In the genomic region with DNA sequence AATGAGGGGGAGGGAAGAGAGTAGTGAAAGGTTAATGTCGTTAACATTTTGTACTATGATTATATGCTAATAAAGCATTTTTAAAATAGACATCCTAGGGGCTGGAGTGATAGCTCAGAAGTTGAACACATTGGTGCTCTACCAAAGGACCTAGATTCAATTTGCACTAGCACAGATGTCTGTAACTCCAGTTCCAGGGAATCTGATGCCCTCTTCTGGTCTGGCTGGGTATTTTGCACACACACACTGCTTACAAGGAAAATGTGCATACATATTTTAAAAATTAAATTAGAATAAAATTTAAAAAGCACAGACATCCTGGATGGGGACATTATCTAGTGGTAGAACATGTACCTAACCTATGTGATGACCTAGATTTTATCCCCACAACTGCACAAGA, we compare ENCODE assay signal across 7 mouse cellular contexts.
DNase-seq lines count a peak whose midpoint lies in the region; ATAC-seq and TF ChIP-seq lines count a peak whose summit lies in the region.

No protein-coding gene starts in this region.

- DNase-seq in kidney, postnatal 0 days (ENCODE audit: low spot score), result peak; percentile 59
- DNase-seq in B cell, adult 2 months, result peak; percentile 7 to 26
- DNase-seq in MEL (ENCODE audit: low read depth, low spot score), result peak; percentile 67
- peak; percentile 32 for DNase-seq in induced T-regulatory cell, adult 2 months (ENCODE audit: low read depth)
- peak; percentile 36 for DNase-seq in stomach, postnatal 0 days (ENCODE audit: low spot score)

- H3K36me3 ChIP-seq in kidney, postnatal 0 days (ENCODE audit: insufficient read depth, low read length), result no peaks in the 10 kb centered on the region
- H3K36me3 ChIP-seq in kidney, embryonic 16.5 days (ENCODE audit: insufficient read depth, low read length), result no peaks in the 10 kb centered on the region
- 0 out of 4 replicates have a peak, but pooled peaks cover 0 to 2% of the 10 kb centered on the region in 2 experiments for H3K36me3 ChIP-seq in MEL (ENCODE audit: control insufficient read depth in 1 of 2, insufficient read depth in 2 of 2, low read length in 2 of 2)
- H3K36me3 ChIP-seq in stomach, postnatal 0 days (ENCODE audit: control insufficient read depth, insufficient read depth, low read length), result no peaks in the 10 kb centered on the region
- no peaks in the 10 kb centered on the region for H3K36me3 ChIP-seq in forebrain, embryonic 15.5 days

- TF ChIP-seq POLR2A in MEL (IDR thresholded peaks at IDR 0.05; ENCODE audit: control insufficient read depth in 1 of 2, insufficient read depth in 1 of 2, low read depth in 1 of 2, low read length in 2 of 2, poor library complexity in 1 of 2), result no peak

- H3K27ac ChIP-seq in kidney, postnatal 0 days, result no peak overlapping the region
- no peak overlapping the region for H3K27ac ChIP-seq in kidney, embryonic 16.5 days (ENCODE audit: low read length)
- H3K27ac ChIP-seq in MEL (ENCODE audit: control insufficient read depth, low read depth, low read length), result no peak overlapping the region
- no peak overlapping the region for H3K27ac ChIP-seq in stomach, postnatal 0 days (replicated peaks)
- no peak overlapping the region for H3K27ac ChIP-seq in forebrain, embryonic 15.5 days (replicated peaks)

- no peak for ATAC-seq in kidney, postnatal 0 days (replicated peaks; ENCODE audit: low FRiP score, low read depth)
- ATAC-seq in kidney, embryonic 16.5 days (ENCODE audit: low FRiP score, low TSS enrichment), result no peak
- ATAC-seq in stomach, postnatal 0 days (ENCODE audit: low FRiP score, low TSS enrichment), result no peak
- no peak for ATAC-seq in forebrain, embryonic 15.5 days (replicated peaks)

- TF ChIP-seq RAD21 in MEL (IDR thresholded peaks at IDR 0.05; ENCODE audit: low read depth, low read length), result peak; percentile 75

- no peak overlapping the region for H3K9ac ChIP-seq in kidney, postnatal 0 days (ENCODE audit: low read depth, low read length)
- H3K9ac ChIP-seq in kidney, embryonic 16.5 days (replicated peaks; ENCODE audit: low read length), result no peak overlapping the region
- H3K9ac ChIP-seq in MEL (ENCODE audit: control insufficient read depth, low read depth, low read length, poor library complexity, severe bottlenecking), result no peak overlapping the region
- no peak overlapping the region for H3K9ac ChIP-seq in stomach, postnatal 0 days (ENCODE audit: low read length)
- no peak overlapping the region for H3K9ac ChIP-seq in forebrain, embryonic 15.5 days (replicated peaks)

- WGBS in kidney, postnatal 0 days, result 48% methylated on average over 1 of the region's 1 CpGs
- WGBS in kidney, embryonic 16.5 days, result 33% methylated on average over 1 of the region's 1 CpGs
- 29% methylated on average over 1 of the region's 1 CpGs for WGBS in stomach, postnatal 0 days
- 44% methylated on average over 1 of the region's 1 CpGs for WGBS in forebrain, embryonic 15.5 days

- H3K27me3 ChIP-seq in kidney, postnatal 0 days (ENCODE audit: insufficient read depth, low read length), result no peaks in the 10 kb centered on the region
- H3K27me3 ChIP-seq in kidney, embryonic 16.5 days (ENCODE audit: insufficient read depth, low read length), result no peaks in the 10 kb centered on the region; the same call in 1 of the 2 replicates
- no peaks in the 10 kb centered on the region; a peak in 1 of 4 replicates for H3K27me3 ChIP-seq in MEL (ENCODE audit: control insufficient read depth in 1 of 2, insufficient read depth in 2 of 2, low read length in 2 of 2)
- no peaks in the 10 kb centered on the region for H3K27me3 ChIP-seq in stomach, postnatal 0 days (ENCODE audit: control insufficient read depth, insufficient read depth, low read length)
- H3K27me3 ChIP-seq in forebrain, embryonic 15.5 days, result no peaks in the 10 kb centered on the region

- H3K9me3 ChIP-seq in kidney, postnatal 0 days (replicated peaks; ENCODE audit: low read length), result no peaks in the 10 kb centered on the region
- no peaks in the 10 kb centered on the region for H3K9me3 ChIP-seq in kidney, embryonic 16.5 days (ENCODE audit: low read length)
- H3K9me3 ChIP-seq in MEL (replicated peaks; ENCODE audit: insufficient read depth, low read length), result no peaks in the 10 kb centered on the region
- H3K9me3 ChIP-seq in stomach, postnatal 0 days (ENCODE audit: control insufficient read depth, low read length), result no peaks in the 10 kb centered on the region
- H3K9me3 ChIP-seq in forebrain, embryonic 15.5 days, result no peaks in the 10 kb centered on the region

- no peak overlapping the region for H3K4me3 ChIP-seq in kidney, postnatal 0 days (replicated peaks; ENCODE audit: low read depth, low read length)
- H3K4me3 ChIP-seq in kidney, embryonic 16.5 days (ENCODE audit: low read length), result no peak overlapping the region
- no peak overlapping the region for H3K4me3 ChIP-seq in MEL (ENCODE audit: control insufficient read depth in 1 of 2, insufficient read depth in 1 of 2, low read depth in 2 of 2, low read length in 2 of 2)
- no peak overlapping the region for H3K4me3 ChIP-seq in stomach, postnatal 0 days (ENCODE audit: low read depth, low read length)
- no peak overlapping the region for H3K4me3 ChIP-seq in forebrain, embryonic 15.5 days

- no peaks in the 10 kb centered on the region for H3K4me1 ChIP-seq in kidney, postnatal 0 days (replicated peaks; ENCODE audit: insufficient read depth, low read length)
- H3K4me1 ChIP-seq in kidney, embryonic 16.5 days (ENCODE audit: insufficient read depth, low read length), result no peaks in the 10 kb centered on the region
- H3K4me1 ChIP-seq in MEL (ENCODE audit: control insufficient read depth in 1 of 2, insufficient read depth in 2 of 2, low read length in 2 of 2), result no peaks in the 10 kb centered on the region
- no peaks in the 10 kb centered on the region for H3K4me1 ChIP-seq in stomach, postnatal 0 days (replicated peaks; ENCODE audit: control insufficient read depth, insufficient read depth)
- no peaks in the 10 kb centered on the region for H3K4me1 ChIP-seq in forebrain, embryonic 15.5 days

- no peak for TF ChIP-seq EP300 in MEL (IDR thresholded peaks at IDR 0.05; ENCODE audit: low read depth in 1 of 2, low read length in 2 of 2)
- no peak for TF ChIP-seq EP300 in stomach, postnatal 0 days (optimal IDR thresholded peaks at IDR 0.05)

- H3K4me2 ChIP-seq in kidney, postnatal 0 days (ENCODE audit: low read length), result no peak overlapping the region
- H3K4me2 ChIP-seq in kidney, embryonic 16.5 days (replicated peaks; ENCODE audit: low read depth, low read length), result no peak overlapping the region
- H3K4me2 ChIP-seq in stomach, postnatal 0 days (replicated peaks; ENCODE audit: low read depth), result no peak overlapping the region
- no peak overlapping the region for H3K4me2 ChIP-seq in forebrain, embryonic 15.5 days (replicated peaks)

- peak; percentile 74 for TF ChIP-seq CTCF in kidney, postnatal 0 days (IDR thresholded peaks at IDR 0.05; ENCODE audit: low read depth)
- TF ChIP-seq CTCF in MEL (IDR thresholded peaks at IDR 0.05 in 2 of 3, conservative IDR thresholded peaks at IDR 0.05 in 1 of 3; ENCODE audit: control insufficient read depth in 1 of 3, insufficient read depth in 1 of 3, low read depth in 2 of 3, low read length in 3 of 3, poor library complexity in 1 of 3, severe bottlenecking in 1 of 3), result peak; percentile 53 to 76 (median 72)
- peak; percentile 73 for TF ChIP-seq CTCF in stomach, postnatal 0 days (IDR thresholded peaks at IDR 0.05; ENCODE audit: low read depth)

- no peaks in the 10 kb centered on the region for H3K79me2 ChIP-seq in MEL (ENCODE audit: control insufficient read depth, insufficient read depth, low read length, poor library complexity)

TF ChIP-seq in MEL, 35 proteins besides CTCF, POLR2A, EP300 and RAD21:
- TF ChIP-seq CHD1 (IDR thresholded peaks at IDR 0.05; ENCODE audit: low read depth, low read length) (no peak), ZC3H11A (IDR thresholded peaks at IDR 0.05; ENCODE audit: low read depth, low read length) (peak; percentile 74), MYC (IDR thresholded peaks at IDR 0.05; ENCODE audit: low read depth, low read length) (no peak), SIN3A (IDR thresholded peaks at IDR 0.05; ENCODE audit: low read length) (no peak), MAZ (IDR thresholded peaks at IDR 0.05; ENCODE audit: low read depth, low read length) (no peak), MXI1 (IDR thresholded peaks at IDR 0.05; ENCODE audit: low read depth, low read length) (no peak), SMC3 (IDR thresholded peaks at IDR 0.05; ENCODE audit: low read depth, low read length) (peak; percentile 83), USF1 (IDR thresholded peaks at IDR 0.05; ENCODE audit: low read depth, low read length) (no peak), TAL1 (IDR thresholded peaks at IDR 0.05; ENCODE audit: low read length) (no peak)
TF ChIP-seq in MEL: peak in this region for 2.

Comparison
In these comparisons a context has a peak if more than half of its experiments do, and no peak if none do; other contexts are left out.
1. DNase-seq: peak in every context shown above with its lines; median percentile 67 in MEL; 59 in kidney, postnatal 0 days; 36 in stomach, postnatal 0 days; 32 in induced T-regulatory cell, adult 2 months; 16 in B cell, adult 2 months.